Mouse (Mus musculus) layer of hippocampus, adult 11-12 months (tissue): ENCODE measurements at regions not wholly inside any gene's neighbourhood (a gene's known extent, or its start where the extent isn't known, plus 50 kb on each side); places are given as distances from the start of the nearest gene placed in this dataset.
A peak's percentile ranks its signal among the peaks of the same experiment; 100 is the strongest.

Source experiments
- DNase-seq: peaks from one replicate; pipeline ENCODE4 v3.0.0; 2022; ENCODE audit warnings: low spot score

- DNase-seq = no peak
These were observed 91.1 kb upstream of the Rbm19 start for GRCm38 (mm10) chr5:120025212-120025611.

- no peak for DNase-seq
These were observed 85.4 kb upstream of the Rbm19 start for GRCm38 (mm10) chr5:120030904-120031303.

GRCm38 (mm10) chr5:120031614-120032013, 84.7 kb upstream of the Rbm19 start:
- no peak for DNase-seq

GRCm38 (mm10) chr5:120034499-120035077, 81.7 kb upstream of the Rbm19 start:
- no peak for DNase-seq

GRCm38 (mm10) chr5:120035251-120035650, 81.0 kb upstream of the Rbm19 start:
- DNase-seq = peak; percentile 5

GRCm38 (mm10) chr5:120037806-120038205, 78.5 kb upstream of the Rbm19 start:
- DNase-seq = no peak

GRCm38 (mm10) chr5:120043786-120044185, 72.5 kb upstream of the Rbm19 start:
- no peak for DNase-seq

- no peak for DNase-seq
These were observed 67.0 kb upstream of the Rbm19 start for GRCm38 (mm10) chr5:120049063-120049781.

GRCm38 (mm10) chr5:120050728-120051436, 65.4 kb upstream of the Rbm19 start:
- no peak for DNase-seq

GRCm38 (mm10) chr5:120054498-120055167, 61.6 kb upstream of the Rbm19 start:
- no peak for DNase-seq
